Mouse (Mus musculus) CH12.LX (cell line): ENCODE measurements around the gene Hist1h3c. TPM values are rescaled to one million over a fixed set of nuclear protein-coding genes. Genes with fewer than 3 reads are reported as not detected.

Source experiments
- DNase-seq: peaks from one replicate; pipeline ENCODE4 v3.0.0-alpha.2; 2013; ENCODE audit errors: extremely low read depth
- H3K27ac ChIP-seq: 2 replicates; pipeline ENCODE4 v1.5.1; 2012; ENCODE audit warnings: low read depth, mild to moderate bottlenecking, control low read depth, moderate library complexity; ENCODE audit not compliant: insufficient read depth
- H3K27me3 ChIP-seq: replicated peaks from 2 replicates; pipeline ENCODE3; 2012; ENCODE audit warnings: inconsistent platforms
- H3K36me3 ChIP-seq, 2 experiments: replicated peaks in 1 of 2; 2 replicates each; pipeline versions ENCODE3 to v1.6.1; 2012; ENCODE audit warnings: inconsistent platforms in 1 of 2, low read length in 1 of 2, mild to moderate bottlenecking in 1 of 2, mixed read lengths in 1 of 2, moderate library complexity in 1 of 2; ENCODE audit not compliant: control insufficient read depth in 1 of 2, insufficient read depth in 1 of 2
- H3K4me1 ChIP-seq, 2 experiments: 2 replicates each; pipeline ENCODE4 v1.6.1; 2012; ENCODE audit warnings: inconsistent platforms in 1 of 2, moderate library complexity in 1 of 2; ENCODE audit not compliant: insufficient read depth in 2 of 2, control insufficient read depth in 1 of 2
- H3K4me2 ChIP-seq: 2 replicates; pipeline ENCODE4 v1.6.1; 2012; ENCODE audit warnings: low read depth, mild to moderate bottlenecking, control low read depth; ENCODE audit not compliant: poor library complexity, insufficient read depth, severe bottlenecking
- H3K4me3 ChIP-seq, 3 experiments: fragments of 150-350 bp in 1 of 3; sonication (generic) in 1 of 3; replicated peaks in 1 of 3; 2 replicates each; pipeline versions ENCODE3 to v1.5.1; 2011 to 2012; ENCODE audit warnings: low read depth in 2 of 3, low read length in 2 of 3, mild to moderate bottlenecking in 2 of 3, moderate library complexity in 2 of 3, control low read depth in 1 of 3, improper control_type of control experiment in 1 of 3, inconsistent platforms in 1 of 3, mixed read lengths in 1 of 3; ENCODE audit not compliant: poor library complexity in 1 of 3
- H3K79me2 ChIP-seq: replicated peaks from 2 replicates; pipeline ENCODE4 v1.6.1; 2012; ENCODE audit warnings: mild to moderate bottlenecking, moderate library complexity; ENCODE audit not compliant: control insufficient read depth, poor library complexity, insufficient read depth, severe bottlenecking; ENCODE audit errors: extremely low read depth
- H3K9ac ChIP-seq: 2 replicates; pipeline ENCODE4 v1.6.1; 2012; ENCODE audit warnings: low read depth, mild to moderate bottlenecking, control low read depth, moderate library complexity; ENCODE audit not compliant: insufficient read depth
- H3K9me3 ChIP-seq: replicated peaks from 2 replicates; pipeline ENCODE3; 2012; ENCODE audit warnings: low read length, inconsistent platforms, mixed read lengths
- BHLHE40 ChIP-seq: IDR thresholded peaks from 2 replicates; pipeline ENCODE4 v1.6.1; 2011; ENCODE audit warnings: mild to moderate bottlenecking, low read depth, low read length, improper control_type of control experiment
- CHD1 ChIP-seq: IDR thresholded peaks from 2 replicates; pipeline ENCODE4 v1.6.1; 2012; ENCODE audit warnings: low read depth, low read length, improper control_type of control experiment, inconsistent platforms
- CHD2 ChIP-seq: IDR thresholded peaks from 2 replicates; pipeline ENCODE4 v1.6.1; 2011; ENCODE audit warnings: low read length, improper control_type of control experiment
- CTCF ChIP-seq, 2 experiments: IDR thresholded peaks in 1 of 2; conservative IDR thresholded peaks in 1 of 2; 2 replicates each; pipeline ENCODE4 v1.5.1; 2011 to 2012; ENCODE audit warnings: low read depth in 2 of 2, low read length in 2 of 2, improper control_type of control experiment in 1 of 2, inconsistent platforms in 1 of 2, mild to moderate bottlenecking in 1 of 2, moderate library complexity in 1 of 2
- E2F4 ChIP-seq: IDR thresholded peaks from 2 replicates; pipeline ENCODE4 v1.6.1; 2011; ENCODE audit warnings: low read depth, low read length, improper control_type of control experiment; ENCODE audit not compliant: insufficient replicate concordance
- ELF1 ChIP-seq: IDR thresholded peaks from 2 replicates; pipeline ENCODE4 v1.6.1; 2014; ENCODE audit warnings: low read depth, mild to moderate bottlenecking, inconsistent platforms, low read length, improper control_type of control experiment
- EP300 ChIP-seq: IDR thresholded peaks from 2 replicates; pipeline ENCODE4 v1.6.1; 2011; ENCODE audit warnings: low read length, improper control_type of control experiment
- ETS1 ChIP-seq: conservative IDR thresholded peaks from 2 replicates; pipeline ENCODE4 v1.6.1; 2012; ENCODE audit warnings: low read depth, mild to moderate bottlenecking, inconsistent platforms, low read length, improper control_type of control experiment, moderate library complexity
- GABPA ChIP-seq: IDR thresholded peaks from 2 replicates; pipeline ENCODE4 v1.6.1; 2012; ENCODE audit warnings: low read depth, low read length, improper control_type of control experiment, inconsistent platforms; ENCODE audit not compliant: insufficient replicate concordance
- IRF4 ChIP-seq: IDR thresholded peaks from 2 replicates; pipeline ENCODE4 v1.6.1; 2014; ENCODE audit warnings: low read depth, mild to moderate bottlenecking, inconsistent platforms, low read length, improper control_type of control experiment
- JUN ChIP-seq: IDR thresholded peaks from 2 replicates; pipeline ENCODE4 v1.6.1; 2011; ENCODE audit warnings: low read depth, mild to moderate bottlenecking, low read length, improper control_type of control experiment, moderate library complexity; ENCODE audit not compliant: insufficient read depth
- JUND ChIP-seq: conservative IDR thresholded peaks from 2 replicates; pipeline ENCODE4 v1.6.1; 2011; ENCODE audit warnings: low read depth, low read length, improper control_type of control experiment
- KAT2A ChIP-seq: IDR thresholded peaks from 2 replicates; pipeline ENCODE4 v1.6.1; 2012; ENCODE audit warnings: low read length, improper control_type of control experiment, inconsistent platforms; ENCODE audit not compliant: insufficient replicate concordance
- MAFK ChIP-seq: IDR thresholded peaks from 2 replicates; pipeline ENCODE4 v1.6.1; 2011; ENCODE audit warnings: low read length, improper control_type of control experiment; ENCODE audit not compliant: insufficient replicate concordance
- MAX ChIP-seq: IDR thresholded peaks from 2 replicates; pipeline ENCODE4 v1.6.1; 2011; ENCODE audit warnings: low read length, improper control_type of control experiment
- MAZ ChIP-seq: IDR thresholded peaks from 2 replicates; pipeline ENCODE4 v1.6.1; 2012; ENCODE audit warnings: low read depth, mild to moderate bottlenecking, inconsistent platforms, low read length, improper control_type of control experiment, moderate library complexity
- MEF2A ChIP-seq: IDR thresholded peaks from 2 replicates; pipeline ENCODE4 v1.6.1; 2014; ENCODE audit warnings: low read depth, mild to moderate bottlenecking, inconsistent platforms, low read length, improper control_type of control experiment, borderline replicate concordance
- MXI1 ChIP-seq: IDR thresholded peaks from 2 replicates; pipeline ENCODE4 v1.6.1; 2011; ENCODE audit warnings: mild to moderate bottlenecking, low read depth, low read length, improper control_type of control experiment
- MYC ChIP-seq: IDR thresholded peaks from 2 replicates; pipeline ENCODE4 v1.6.1; 2011; ENCODE audit warnings: low read depth, mild to moderate bottlenecking, improper control_type of control experiment, low read length
- NELFE ChIP-seq: IDR thresholded peaks from 2 replicates; pipeline ENCODE4 v1.6.1; 2011; ENCODE audit warnings: low read depth, low read length, improper control_type of control experiment
- NRF1 ChIP-seq: IDR thresholded peaks from 2 replicates; pipeline ENCODE4 v1.6.1; 2014; ENCODE audit warnings: low read depth, mild to moderate bottlenecking, inconsistent platforms, low read length, improper control_type of control experiment, moderate library complexity
- PAX5 ChIP-seq: IDR thresholded peaks from 2 replicates; pipeline ENCODE4 v1.6.1; 2012; ENCODE audit warnings: low read length, inconsistent platforms, mixed read lengths
- POLR2A ChIP-seq: IDR thresholded peaks from 2 replicates; pipeline ENCODE4 v1.6.1; 2011; ENCODE audit warnings: low read depth, mild to moderate bottlenecking, improper control_type of control experiment, low read length
- POLR2AphosphoS2 ChIP-seq: IDR thresholded peaks from 2 replicates; pipeline ENCODE4 v1.6.1; 2011; ENCODE audit warnings: low read depth, low read length, improper control_type of control experiment
- RAD21 ChIP-seq: IDR thresholded peaks from 2 replicates; pipeline ENCODE4 v1.6.1; 2011; ENCODE audit warnings: low read depth, mild to moderate bottlenecking, low read length, improper control_type of control experiment, moderate library complexity
- RCOR1 ChIP-seq: conservative IDR thresholded peaks from 2 replicates; pipeline ENCODE4 v1.6.1; 2012; ENCODE audit warnings: low read depth, mild to moderate bottlenecking, inconsistent platforms, low read length, improper control_type of control experiment
- SIN3A ChIP-seq: IDR thresholded peaks from 2 replicates; pipeline ENCODE4 v1.6.1; 2012; ENCODE audit warnings: low read length, improper control_type of control experiment, inconsistent platforms
- SMC3 ChIP-seq: IDR thresholded peaks from 2 replicates; pipeline ENCODE4 v1.6.1; 2011; ENCODE audit warnings: low read depth, low read length, improper control_type of control experiment
- TBP ChIP-seq: conservative IDR thresholded peaks from 2 replicates; pipeline ENCODE4 v1.6.1; 2011; ENCODE audit warnings: low read depth, low read length, improper control_type of control experiment
- UBTF ChIP-seq: IDR thresholded peaks from 2 replicates; pipeline ENCODE4 v1.6.1; 2012; ENCODE audit warnings: low read depth, mild to moderate bottlenecking, inconsistent platforms, low read length, improper control_type of control experiment, moderate library complexity
- USF1 ChIP-seq: IDR thresholded peaks from 2 replicates; pipeline ENCODE4 v1.6.1; 2014; ENCODE audit warnings: low read depth, mild to moderate bottlenecking, inconsistent platforms, low read length, improper control_type of control experiment
- USF2 ChIP-seq: conservative IDR thresholded peaks from 2 replicates; pipeline ENCODE4 v1.6.1; 2011; ENCODE audit warnings: low read depth, low read length, improper control_type of control experiment
- ZC3H11A ChIP-seq: IDR thresholded peaks from 2 replicates; pipeline ENCODE4 v1.6.1; 2012; ENCODE audit warnings: low read depth, mild to moderate bottlenecking, inconsistent platforms, low read length, improper control_type of control experiment
- ZKSCAN1 ChIP-seq: IDR thresholded peaks from 2 replicates; pipeline ENCODE4 v1.6.1; 2012; ENCODE audit warnings: low read depth, inconsistent platforms, low read length, improper control_type of control experiment, borderline replicate concordance
- ZMIZ1 ChIP-seq: IDR thresholded peaks from 2 replicates; pipeline ENCODE4 v1.6.1; 2012; ENCODE audit warnings: low read depth, mild to moderate bottlenecking, inconsistent platforms, low read length, improper control_type of control experiment
- ZNF384 ChIP-seq: IDR thresholded peaks from 2 replicates; pipeline ENCODE4 v1.6.1; 2012; ENCODE audit warnings: low read depth, low read length, improper control_type of control experiment, inconsistent platforms
- dilution Hi-C: fragments of 300-500 bp; cut with MboI; formaldehyde crosslinking; loops from 2 replicates; pipeline ENCODE4 v1.14.3; 2020; ENCODE audit warnings: low sequenced_read_pairs; ENCODE audit not compliant: extremely low pct_unique_long_range_greater_than_20kb, extremely low pct_ligation_motif_present
- in situ Hi-C: fragments of 300-500 bp; cut with MboI; formaldehyde crosslinking; loops from 3 replicates; pipeline ENCODE4 v1.14.3; 2019; ENCODE audit warnings: low sequenced_read_pairs, low pct_ligation_motif_present, low pct_unique_long_range_greater_than_20kb, mixed read lengths
- polyA plus RNA-seq: library from polyadenylated mRNA; unstranded; fragments of >175 nt; gene quantifications from 2 replicates; pipeline ENCODE4 v1.2.1, GENCODE M21; 2012; ENCODE audit warnings: low read depth; ENCODE audit not compliant: insufficient read length
- total RNA-seq, 2 experiments: library from RNA; depleted of rRNA; stranded (reverse); fragments of 300-350 nt in 1 of 2; fragments of >200 nt in 1 of 2; gene quantifications; 2 replicates each; pipeline ENCODE4 v1.2.3; 2012 to 2014

The Hist1h3c gene
- total and polyA plus RNA-seq, 3 experiments = 7.3 to 1,847 (median 73.1) TPM

DNA sequence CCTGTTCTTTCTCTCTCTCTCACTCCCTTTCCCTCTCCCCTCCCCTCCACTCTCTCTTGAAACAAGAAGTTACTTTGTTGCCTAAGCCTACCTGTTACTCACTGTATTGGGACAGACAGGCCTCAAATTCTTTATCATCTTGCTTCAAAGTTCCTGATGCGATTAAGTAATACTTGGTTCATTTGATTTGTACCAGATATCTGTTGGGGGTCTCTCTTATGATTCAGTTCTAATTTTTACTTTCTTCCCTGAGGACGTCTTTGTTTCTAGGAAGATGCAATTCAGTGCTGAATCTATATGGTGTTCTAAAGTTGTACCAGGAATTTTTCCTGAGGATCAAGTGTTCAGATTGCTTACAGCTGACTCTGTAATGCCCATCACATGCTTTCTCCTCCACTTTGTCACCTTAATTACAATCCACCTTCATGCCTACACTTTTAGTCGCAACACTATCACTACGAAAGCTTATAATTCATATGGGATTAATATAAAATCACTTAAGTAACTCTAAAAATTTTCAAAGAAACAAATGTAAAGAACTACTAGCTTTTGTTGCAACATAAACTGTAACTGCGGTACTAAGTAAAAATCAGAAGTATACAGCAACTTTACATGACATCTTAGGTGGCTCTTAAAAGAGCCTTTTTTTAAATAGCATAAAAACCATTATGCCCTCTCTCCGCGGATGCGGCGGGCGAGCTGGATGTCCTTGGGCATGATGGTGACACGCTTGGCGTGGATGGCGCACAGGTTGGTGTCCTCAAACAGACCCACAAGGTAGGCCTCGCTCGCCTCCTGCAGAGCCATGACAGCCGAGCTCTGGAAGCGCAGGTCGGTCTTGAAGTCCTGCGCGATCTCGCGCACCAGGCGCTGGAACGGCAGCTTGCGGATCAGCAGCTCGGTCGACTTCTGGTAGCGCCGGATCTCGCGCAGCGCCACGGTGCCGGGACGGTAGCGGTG is 701 bp downstream of the Hist1h3c start:
- Histone ChIP-seq H3K4me3 (peak overlapping the region; percentile 13 to 47 (median 33)), H3K27me3 (no peaks in the 10 kb centered on the region), H3K79me2 (no peaks in the 10 kb centered on the region), H3K9ac (peak overlapping the region; percentile 74; the same call in 1 of the 2 replicates), H3K9me3 (no peaks in the 10 kb centered on the region), H3K4me2 (peak overlapping the region; percentile 74; the same call in 1 of the 2 replicates), H3K36me3 (no peaks in the 10 kb centered on the region), H3K27ac (peak overlapping the region; percentile 85), H3K4me1 (peaks cover 3 to 38% of the 10 kb centered on the region in 2 experiments; a peak in 3 of 4 replicates)
- in situ Hi-C loops = no loop called here
- no peak for DNase-seq
- dilution Hi-C loops = loop anchor here (10.0 kb wide), 1 partner anchor 50 kb away; the partner anchor contains the start of genes Hist1h1t and Hist1h4c
- TF ChIP-seq CTCF (conservative IDR thresholded peaks at IDR 0.05 in 1 of 2, IDR thresholded peaks at IDR 0.05 in 1 of 2; ENCODE audit: low read depth in 2 of 2, low read length in 2 of 2) = no peak
- TF ChIP-seq SMC3 = peak; percentile 8
- TF ChIP-seq SIN3A = peak; percentile 84; the same call in 1 of the 2 replicates
- TF ChIP-seq ZKSCAN1 = no peak
- TF ChIP-seq KAT2A = 0 out of 2 replicates have a peak, but pooled peaks have one; percentile 44
- TF ChIP-seq USF2 = peak; percentile 12; the same call in 1 of the 2 replicates
- 0 out of 2 replicates have a peak, but pooled peaks have one; percentile 94 for TF ChIP-seq UBTF
- peak; percentile 74 for TF ChIP-seq MXI1
- TF ChIP-seq MEF2A = 0 out of 2 replicates have a peak, but pooled peaks have one; percentile 11
- no peak for TF ChIP-seq NRF1
- TF ChIP-seq USF1 = no peak
- no peak for TF ChIP-seq ZC3H11A
- peak; percentile 58; the same call in 1 of the 2 replicates for TF ChIP-seq POLR2A
- TF ChIP-seq RAD21 = no peak
- TF ChIP-seq BHLHE40 = no peak
- peak; percentile 97 for TF ChIP-seq RCOR1
- 0 out of 2 replicates have a peak, but pooled peaks have one; percentile 22 for TF ChIP-seq JUN
- TF ChIP-seq CHD2 = peak; percentile 79
- no peak for TF ChIP-seq JUND
- peak; percentile 95 for TF ChIP-seq CHD1
- no peak for TF ChIP-seq GABPA
- TF ChIP-seq MYC = no peak; the same call in 1 of the 2 replicates
- 0 out of 2 replicates have a peak, but pooled peaks have one; percentile 3 for TF ChIP-seq E2F4
- TF ChIP-seq ZNF384 = no peak
- peak; percentile 82; the same call in 1 of the 2 replicates for TF ChIP-seq NELFE
- TF ChIP-seq EP300 = no peak
- TF ChIP-seq MAZ = peak; percentile 66; the same call in 1 of the 2 replicates
- no peak for TF ChIP-seq ELF1
- no peak for TF ChIP-seq IRF4
- peak; percentile 99 for TF ChIP-seq ZMIZ1
- TF ChIP-seq MAFK = peak; percentile 41; the same call in 1 of the 2 replicates
- TF ChIP-seq ETS1 = peak; percentile 49; the same call in 1 of the 2 replicates
- TF ChIP-seq MAX = no peak
- peak; percentile 46; the same call in 1 of the 2 replicates for TF ChIP-seq TBP
- TF ChIP-seq PAX5 = no peak
- TF ChIP-seq POLR2AphosphoS2 = peak; percentile 100
